ENCODE assay signal across 17 mouse cellular contexts in genomic region chr2:178593743-178594142, GRCm38 (mm10).
DNase-seq lines count a peak whose midpoint lies in the region; ATAC-seq and TF ChIP-seq lines count a peak whose summit lies in the region.
"Had no signal": no experiment of that assay in that cellular context is flagged by ENCODE, and none has a peak within 500 bp of the region (broad histone marks: within the 10 kb centered on the region; RNA-seq: fewer than 3 reads in every experiment).

No protein-coding gene starts in this region.

- H3K27ac ChIP-seq in forebrain, embryonic 11.5 days (ENCODE audit: low read depth, low read length) = no peak overlapping the region
- no peak overlapping the region for H3K27ac ChIP-seq in forebrain, embryonic 10.5 days
- H3K27ac ChIP-seq in forebrain, embryonic 15.5 days (replicated peaks) = 0 out of 2 replicates have a peak overlapping the region, but pooled peaks have one; percentile 0
- H3K27ac ChIP-seq in intestine, embryonic 15.5 days = no peak overlapping the region
- H3K27ac ChIP-seq: embryonic facial prominence, embryonic 13.5 days; heart, adult 2 months; liver, embryonic 14.5 days had no signal

- H3K4me2 ChIP-seq in forebrain, embryonic 11.5 days (ENCODE audit: low read depth, low read length, severe bottlenecking) = no peak overlapping the region
- H3K4me2 ChIP-seq in forebrain, embryonic 15.5 days (replicated peaks) = no peak overlapping the region
- H3K4me2 ChIP-seq in intestine, embryonic 15.5 days (replicated peaks) = 0 out of 2 replicates have a peak overlapping the region, but pooled peaks have one; percentile 17
- H3K4me2 ChIP-seq: embryonic facial prominence, embryonic 13.5 days had no signal

- ATAC-seq in forebrain, embryonic 11.5 days (replicated peaks; ENCODE audit: low FRiP score) = 0 out of 2 replicates have a peak, but pooled peaks have one; percentile 28
- ATAC-seq in forebrain, embryonic 15.5 days (replicated peaks) = no peak
- ATAC-seq in intestine, embryonic 15.5 days = 0 out of 2 replicates have a peak, but pooled peaks have one; percentile 11
- ATAC-seq: lung, postnatal 0 days had no signal

- TF ChIP-seq CTCF in E14TG2a.4 (conservative IDR thresholded peaks at IDR 0.05; ENCODE audit: low read length) = no peak

- no peak for DNase-seq in forebrain, embryonic 11.5 days (ENCODE audit: low spot score)
- no peak for DNase-seq in forebrain, embryonic 10.5 days (ENCODE audit: extremely low spot score, low spot score)
- DNase-seq in cerebellum, postnatal 36 days = no peak
- no peak for DNase-seq in urinary bladder, postnatal 36 days (ENCODE audit: low spot score in 2 of 2)
- DNase-seq in spleen, postnatal 10 days (ENCODE audit: low spot score in 2 of 2) = no peak
- DNase-seq: adrenal gland, adult 8-10 months; cerebellum, adult 18-20 months; heart, adult 2 months; kidney, adult 9 months; retina, postnatal 1 day; right cerebral cortex, postnatal 4 days had no signal

- peaks cover 2% of the 10 kb centered on the region; the same call in 1 of the 2 replicates for H3K4me1 ChIP-seq in forebrain, embryonic 11.5 days (replicated peaks; ENCODE audit: control insufficient read depth, insufficient read depth, low read length)
- peaks cover 24% of the 10 kb centered on the region for H3K4me1 ChIP-seq in forebrain, embryonic 10.5 days
- H3K4me1 ChIP-seq in E14TG2a.4 (replicated peaks; ENCODE audit: low read depth, low read length) = peaks cover 47% of the 10 kb centered on the region
- peaks cover 33% of the 10 kb centered on the region for H3K4me1 ChIP-seq in forebrain, embryonic 15.5 days
- H3K4me1 ChIP-seq in intestine, embryonic 15.5 days (replicated peaks) = peaks cover 7% of the 10 kb centered on the region; the same call in 1 of the 2 replicates

- 80% methylated on average over 9 of the region's 9 CpGs for WGBS in forebrain, embryonic 11.5 days
- 91% methylated on average over 9 of the region's 9 CpGs for WGBS in forebrain, embryonic 10.5 days
- 26% methylated on average over 9 of the region's 9 CpGs for WGBS in forebrain, embryonic 15.5 days
- 53% methylated on average over 9 of the region's 9 CpGs for WGBS in intestine, embryonic 15.5 days

- no peaks in the 10 kb centered on the region for H3K27me3 ChIP-seq in forebrain, embryonic 11.5 days (ENCODE audit: control insufficient read depth, insufficient read depth, low read length)
- no peaks in the 10 kb centered on the region for H3K27me3 ChIP-seq in forebrain, embryonic 10.5 days (ENCODE audit: poor library complexity, severe bottlenecking)
- 0 out of 2 replicates have a peak, but pooled peaks cover 2% of the 10 kb centered on the region for H3K27me3 ChIP-seq in E14TG2a.4 (ENCODE audit: insufficient read depth, low read length)
- H3K27me3 ChIP-seq in forebrain, embryonic 15.5 days = no peaks in the 10 kb centered on the region
- H3K27me3 ChIP-seq in intestine, embryonic 15.5 days (replicated peaks) = no peaks in the 10 kb centered on the region
- H3K27me3 ChIP-seq: embryonic facial prominence, embryonic 13.5 days had no signal

- no peaks in the 10 kb centered on the region for H3K36me3 ChIP-seq in forebrain, embryonic 11.5 days (ENCODE audit: control insufficient read depth, insufficient read depth, low read length)
- H3K36me3 ChIP-seq in forebrain, embryonic 10.5 days (replicated peaks) = no peaks in the 10 kb centered on the region
- no peaks in the 10 kb centered on the region for H3K36me3 ChIP-seq in E14TG2a.4 (ENCODE audit: insufficient read depth, low read length)
- no peaks in the 10 kb centered on the region for H3K36me3 ChIP-seq in forebrain, embryonic 15.5 days
- H3K36me3 ChIP-seq in intestine, embryonic 15.5 days = no peaks in the 10 kb centered on the region
- H3K36me3 ChIP-seq: embryonic facial prominence, embryonic 13.5 days had no signal

- H3K4me3 ChIP-seq in forebrain, embryonic 11.5 days (ENCODE audit: low read depth, low read length) = no peak overlapping the region
- H3K4me3 ChIP-seq in forebrain, embryonic 10.5 days = no peak overlapping the region
- H3K4me3 ChIP-seq in E14TG2a.4 (replicated peaks; ENCODE audit: low read length) = peak overlapping the region; percentile 50
- no peak overlapping the region for H3K4me3 ChIP-seq in forebrain, embryonic 15.5 days
- H3K4me3 ChIP-seq in intestine, embryonic 15.5 days (replicated peaks) = no peak overlapping the region
- H3K4me3 ChIP-seq: embryonic facial prominence, embryonic 13.5 days; heart, adult 2 months had no signal

- H3K9me3 ChIP-seq in forebrain, embryonic 11.5 days (ENCODE audit: control insufficient read depth, low read length) = no peaks in the 10 kb centered on the region
- H3K9me3 ChIP-seq in forebrain, embryonic 10.5 days = no peaks in the 10 kb centered on the region
- peaks cover 6% of the 10 kb centered on the region for H3K9me3 ChIP-seq in E14TG2a.4 (ENCODE audit: low read length)
- H3K9me3 ChIP-seq in forebrain, embryonic 15.5 days = no peaks in the 10 kb centered on the region
- no peaks in the 10 kb centered on the region for H3K9me3 ChIP-seq in intestine, embryonic 15.5 days
- H3K9me3 ChIP-seq: embryonic facial prominence, embryonic 13.5 days had no signal

- no peak overlapping the region for H3K9ac ChIP-seq in forebrain, embryonic 11.5 days (ENCODE audit: low read length)
- H3K9ac ChIP-seq in forebrain, embryonic 15.5 days (replicated peaks) = no peak overlapping the region
- no peak overlapping the region for H3K9ac ChIP-seq in intestine, embryonic 15.5 days
- H3K9ac ChIP-seq: embryonic facial prominence, embryonic 13.5 days; liver, embryonic 14.5 days had no signal
